Mouse (Mus musculus) embryo, embryonic 11 days (tissue): ENCODE results near the gene Zfpm1.

ENCODE experiments used
- DNase-seq: peaks from one replicate; pipeline ENCODE4 v3.0.0-alpha.2; 2015

Zfpm1 gene

DNA sequence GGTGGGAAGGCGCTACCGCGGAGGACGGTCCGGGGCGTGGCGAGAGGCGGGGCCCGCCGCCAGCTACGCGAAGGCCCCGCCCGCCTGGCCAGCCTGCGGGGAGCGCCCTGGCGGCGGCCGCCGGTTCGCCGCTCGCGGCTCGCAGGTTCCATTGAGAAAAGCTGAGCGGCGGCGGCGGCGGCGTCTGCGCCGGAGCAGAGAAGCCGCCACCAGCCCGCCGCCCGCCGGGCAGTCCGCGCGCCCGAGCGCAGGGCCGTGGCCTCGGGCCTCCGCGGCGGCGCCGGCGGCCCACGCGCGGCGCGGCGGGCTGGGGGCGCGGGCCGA, at the start of gene Zfpm1:
TSS of gene Zfpm1 (plus strand) at position 107 of the 324 bp plus-strand sequence.
- DNase-seq = no peak

- DNase-seq = peak; percentile 67
These were observed 47.9 kb upstream of the Zfpm1 start for GRCm38 (mm10) chr8:122234055-122234454.

DNA sequence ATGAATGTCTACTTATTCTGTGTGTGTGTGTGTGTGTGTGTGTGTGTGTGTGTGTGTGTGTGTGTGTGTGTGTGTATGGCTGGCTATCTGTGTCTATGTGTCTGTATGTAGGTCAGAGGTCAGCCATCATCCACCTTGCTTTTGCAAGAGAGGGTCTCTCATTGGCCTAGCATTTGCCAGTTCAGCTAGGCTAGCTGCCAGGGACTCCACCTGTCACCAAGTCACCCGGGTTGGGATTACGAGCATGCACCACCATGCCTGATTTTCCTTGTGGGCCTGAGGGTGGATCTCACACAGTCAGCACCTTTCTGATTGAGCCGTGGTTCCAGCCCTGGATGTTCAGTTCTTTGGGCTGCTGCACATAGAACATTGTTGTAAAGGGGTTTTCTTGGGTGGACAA, 45.4 kb upstream of the Zfpm1 start:
- DNase-seq = no peak

DNA sequence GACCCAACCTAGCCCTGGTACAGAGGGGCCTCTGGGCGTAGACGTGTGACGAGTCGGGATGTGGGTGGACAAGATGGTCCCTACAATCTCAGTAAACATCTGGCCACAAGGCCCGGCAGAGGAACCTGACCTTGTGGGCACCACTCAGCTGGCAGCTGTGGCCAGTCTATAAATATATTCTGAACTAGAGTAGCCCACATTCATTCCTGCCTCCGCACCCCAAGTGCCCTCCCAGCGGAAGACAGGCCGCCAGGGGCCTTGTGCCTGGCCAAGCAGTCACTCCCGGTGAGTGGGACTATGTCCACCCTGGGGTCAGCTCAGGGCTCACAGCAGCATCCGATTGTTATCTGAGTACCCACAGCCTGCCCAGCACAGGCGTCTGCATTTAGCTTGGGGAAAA, 43.7 kb upstream of the Zfpm1 start:
- no peak for DNase-seq

DNA sequence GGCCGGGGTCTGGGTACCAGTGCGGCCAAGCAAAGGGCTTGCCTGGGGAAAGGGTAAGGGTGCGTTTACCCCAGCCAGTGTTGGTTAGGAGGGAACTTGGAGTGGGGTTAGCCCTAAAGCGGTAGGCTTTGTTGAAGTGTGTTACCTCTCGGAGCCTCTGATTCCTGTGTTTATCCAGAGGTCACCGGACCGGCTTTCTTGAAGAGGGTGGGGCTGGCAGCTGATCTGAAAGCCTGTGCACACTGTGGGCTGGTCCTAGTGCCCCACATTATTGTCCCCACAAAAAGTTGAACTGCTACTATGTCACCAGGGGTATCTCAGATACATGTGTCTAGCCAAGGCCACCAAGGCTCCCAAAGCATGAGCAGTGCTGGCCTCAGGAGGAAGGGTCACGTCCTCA, 43.2 kb upstream of the Zfpm1 start:
- no peak for DNase-seq

DNA sequence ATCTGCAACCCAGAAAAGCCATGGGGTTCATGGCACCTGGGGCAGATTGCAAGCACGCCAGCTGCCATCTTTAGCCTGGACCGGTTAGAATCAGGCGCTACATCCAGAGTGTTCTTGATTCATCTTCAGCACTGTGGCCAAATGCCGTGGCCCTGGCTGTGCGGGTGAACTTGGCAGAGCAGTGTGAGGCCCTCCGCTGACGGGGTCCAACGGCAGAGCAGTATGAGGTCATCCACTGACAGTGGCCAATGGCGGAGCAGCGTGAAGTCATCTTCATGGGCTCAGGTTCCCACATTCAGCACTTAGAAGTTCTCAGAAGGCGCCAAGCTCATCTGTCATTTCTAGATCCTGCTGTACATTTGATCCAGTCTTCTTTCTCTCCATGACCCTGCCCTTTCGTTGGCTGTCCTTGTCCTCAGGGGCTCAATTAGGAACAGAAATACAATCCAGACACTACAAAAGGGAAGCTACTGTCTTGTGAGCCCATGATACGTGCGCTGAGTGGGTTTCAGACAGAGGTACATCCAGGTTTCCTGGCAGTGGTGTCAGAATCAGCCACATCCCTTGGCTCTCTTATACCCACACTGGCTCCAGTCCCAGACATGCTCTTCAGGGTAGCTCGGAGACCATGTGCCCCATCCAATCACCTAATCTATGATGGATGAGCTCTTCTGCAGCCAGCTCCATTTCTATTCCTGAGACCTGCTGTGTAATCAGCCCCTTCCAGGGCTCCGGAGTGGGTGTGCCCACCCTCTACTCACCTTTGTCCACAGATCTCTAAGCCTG, 41.5 kb upstream of the Zfpm1 start:
- no peak for DNase-seq

- no peak for DNase-seq
These were observed 38.6 kb upstream of the Zfpm1 start for GRCm38 (mm10) chr8:122243310-122243709.

DNA sequence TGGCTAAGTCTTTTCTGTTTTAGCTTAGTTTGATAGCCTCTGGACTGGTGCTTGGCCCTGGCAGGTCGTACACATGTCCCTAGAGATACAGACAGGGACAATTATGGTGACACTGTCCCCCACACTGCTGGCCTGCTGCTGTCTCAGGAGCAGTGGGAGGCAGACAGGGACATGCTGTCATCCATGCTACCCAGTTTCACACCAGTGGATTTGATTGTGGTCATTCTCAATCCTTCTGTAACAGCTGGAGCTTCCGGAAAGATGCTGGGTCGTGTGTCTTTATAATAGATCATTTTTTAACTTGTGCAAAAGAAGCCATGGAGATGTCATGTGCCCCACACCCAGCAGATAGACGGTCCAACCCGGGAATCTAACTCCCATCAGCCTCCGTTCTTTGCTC, 36.8 kb upstream of the Zfpm1 start:
- DNase-seq = no peak

- peak; percentile 63 for DNase-seq
These were observed 35.4 kb upstream of the Zfpm1 start for GRCm38 (mm10) chr8:122246257-122247211.

DNA sequence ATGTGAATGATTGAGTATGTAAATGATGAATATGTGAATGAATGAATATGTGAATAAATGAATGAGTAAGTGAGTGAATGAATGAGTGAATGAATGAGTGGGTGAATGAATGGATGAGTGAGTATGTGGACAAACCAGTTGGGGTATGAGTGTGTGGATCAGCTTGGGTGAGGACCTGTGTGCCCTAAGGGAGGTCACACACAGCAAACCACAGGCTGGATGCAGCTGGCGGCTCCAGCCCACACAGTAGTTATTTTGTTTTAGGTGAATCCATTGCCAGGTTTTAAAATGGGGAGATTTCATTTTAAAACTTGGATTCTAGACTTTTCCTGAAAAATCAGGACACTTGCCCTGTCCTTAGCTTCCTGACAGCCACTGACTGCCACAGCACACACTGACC, 30.2 kb upstream of the Zfpm1 start:
- no peak for DNase-seq

- DNase-seq = no peak
These were observed 29.6 kb upstream of the Zfpm1 start for GRCm38 (mm10) chr8:122252366-122252765.

DNA sequence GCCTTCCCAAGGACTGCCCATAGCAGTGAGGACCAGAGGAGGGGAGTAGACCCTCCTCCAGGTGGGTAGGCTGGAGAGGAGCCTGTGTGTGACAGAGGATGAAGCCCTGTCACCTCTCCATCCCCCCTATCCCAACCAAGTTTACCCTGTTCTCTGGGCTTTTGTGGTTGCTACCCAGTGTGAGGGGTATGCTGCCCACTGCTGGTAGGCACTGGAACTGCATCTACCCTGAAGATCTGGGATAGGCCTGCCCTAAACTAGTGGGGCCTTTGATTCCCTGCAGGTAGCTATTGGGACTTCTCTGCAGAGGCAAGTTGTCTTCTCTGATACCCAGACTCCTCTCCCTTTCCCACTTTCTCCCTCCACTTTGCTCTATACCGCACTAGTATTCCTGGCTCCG, 22.6 kb upstream of the Zfpm1 start:
- DNase-seq = peak; percentile 73

GRCm38 (mm10) chr8:122260755-122261154, 21.2 kb upstream of the Zfpm1 start:
- no peak for DNase-seq

DNA sequence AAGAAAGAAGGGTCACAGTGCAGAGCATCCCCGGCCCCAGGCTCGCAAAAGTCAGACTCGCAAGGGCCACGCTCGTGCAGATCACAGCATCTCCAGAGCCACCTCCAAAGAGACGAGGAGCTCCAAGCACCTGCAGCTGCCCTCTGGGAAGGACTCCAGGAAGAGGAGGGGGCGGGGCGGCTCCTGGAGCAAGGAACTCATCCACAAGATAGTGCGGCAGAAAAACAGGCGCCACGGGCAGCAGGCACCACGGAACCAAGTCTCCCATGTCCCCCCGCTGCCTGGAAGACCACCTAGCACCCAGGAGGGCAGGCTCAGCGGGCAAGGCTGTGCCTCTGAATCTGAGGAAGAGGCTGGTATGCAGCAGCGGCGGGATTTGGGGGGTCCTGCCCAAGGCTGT, 19.1 kb upstream of the Zfpm1 start:
- no peak for DNase-seq

DNA sequence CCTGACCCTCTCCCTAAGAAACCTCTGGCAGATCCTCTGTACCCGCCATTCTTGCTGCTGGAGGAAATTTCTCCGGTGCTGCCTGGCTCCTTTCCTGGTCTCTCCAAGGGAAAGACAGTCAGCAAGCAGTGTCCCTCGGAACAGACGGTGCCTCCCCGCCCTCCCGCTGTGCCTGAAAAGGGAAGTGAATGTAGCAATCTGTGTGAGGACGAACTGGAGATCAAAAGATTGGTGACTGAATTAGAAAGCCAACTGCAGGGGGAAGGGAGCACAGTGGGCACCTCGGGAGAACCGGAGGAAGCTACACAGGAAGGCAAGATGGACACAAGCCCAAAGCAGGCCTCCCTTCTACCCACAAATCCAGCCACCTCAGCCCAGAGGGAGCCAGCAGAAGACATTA, 17.7 kb upstream of the Zfpm1 start:
- DNase-seq = no peak

GRCm38 (mm10) chr8:122265522-122265921, 16.4 kb upstream of the Zfpm1 start:
- DNase-seq = no peak

DNA sequence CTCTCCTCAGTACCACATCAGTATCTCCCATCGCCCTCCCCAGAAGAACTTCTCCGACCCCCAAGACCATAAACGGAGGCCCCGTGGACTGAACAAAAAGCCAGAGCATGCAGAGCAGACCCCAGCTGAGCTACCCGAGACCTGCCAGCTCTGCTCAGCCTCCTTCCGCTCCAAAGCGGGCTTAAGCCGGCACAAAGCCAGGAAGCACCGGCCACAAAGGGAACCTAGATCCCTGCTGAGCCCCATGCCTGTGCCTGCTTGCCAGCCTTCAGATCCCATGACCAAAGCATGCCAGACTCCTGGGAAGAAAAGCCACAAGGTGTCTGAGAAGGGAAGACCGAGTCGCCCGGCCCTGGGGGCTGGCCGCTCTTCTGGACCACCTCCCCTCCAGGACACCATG, 15.1 kb upstream of the Zfpm1 start:
- DNase-seq = no peak

DNA sequence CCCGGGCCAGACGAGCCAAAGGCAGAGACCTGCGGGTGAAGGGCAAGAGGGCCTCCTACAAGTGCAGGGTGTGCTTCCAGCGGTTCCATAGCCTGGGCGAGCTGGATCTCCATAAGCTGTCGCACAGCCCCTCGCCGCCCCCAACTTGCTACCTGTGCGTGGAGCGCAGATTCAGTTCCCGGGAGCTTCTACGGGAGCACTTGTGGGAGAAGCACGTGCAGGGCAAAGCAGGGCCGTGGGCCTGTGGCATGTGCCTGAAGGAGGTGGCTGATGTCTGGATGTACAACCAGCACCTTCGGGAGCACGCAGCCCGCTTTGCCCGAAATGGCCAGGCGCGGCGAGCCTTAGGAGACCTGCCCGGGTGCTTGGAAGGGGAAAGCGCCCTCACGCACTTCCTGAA, 13.1 kb upstream of the Zfpm1 start:
- DNase-seq = no peak

GRCm38 (mm10) chr8:122269404-122269803, 12.5 kb upstream of the Zfpm1 start:
- DNase-seq = peak; percentile 84

DNA sequence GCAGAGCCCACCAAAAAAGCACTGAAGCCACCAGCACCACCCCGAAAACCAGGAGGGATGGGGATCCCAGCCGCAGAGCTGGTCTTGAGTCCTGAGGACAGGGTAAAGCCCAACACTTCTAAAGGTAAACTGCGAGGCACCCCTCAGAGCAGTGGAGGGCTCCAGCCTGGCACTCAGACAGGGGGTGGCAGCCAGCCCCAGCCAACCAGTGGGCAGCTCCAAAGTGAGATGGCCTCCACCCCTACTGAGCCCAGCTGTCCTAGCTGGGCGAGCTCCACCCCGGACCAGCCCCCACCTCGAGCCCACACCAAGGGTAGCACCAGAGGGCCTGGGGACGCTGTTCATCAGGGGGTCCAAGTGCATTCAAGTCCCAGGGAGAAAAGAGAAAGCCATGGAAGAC, 11.4 kb upstream of the Zfpm1 start:
- DNase-seq = no peak

GRCm38 (mm10) chr8:122273152-122273551, 8.8 kb upstream of the Zfpm1 start:
- peak; percentile 87 for DNase-seq

GRCm38 (mm10) chr8:122273826-122274225, 8.1 kb upstream of the Zfpm1 start:
- DNase-seq = no peak

GRCm38 (mm10) chr8:122274651-122275391, 7.1 kb upstream of the Zfpm1 start:
- DNase-seq = no peak
